Mouse (Mus musculus): ENCODE data around the gene Fbl. TPM values are rescaled to one million over a fixed set of nuclear protein-coding genes. Genes with fewer than 3 reads are reported as not detected.

The Fbl gene
- polyA plus RNA-seq (2012; rRNA removed): 116 and 129 TPM in 2 replicates

GRCm38 (mm10) chr7:28169489-28170422 is at the start of gene Fbl:
TSS of gene Fbl (plus strand) at chr7:28169710.

DNA sequence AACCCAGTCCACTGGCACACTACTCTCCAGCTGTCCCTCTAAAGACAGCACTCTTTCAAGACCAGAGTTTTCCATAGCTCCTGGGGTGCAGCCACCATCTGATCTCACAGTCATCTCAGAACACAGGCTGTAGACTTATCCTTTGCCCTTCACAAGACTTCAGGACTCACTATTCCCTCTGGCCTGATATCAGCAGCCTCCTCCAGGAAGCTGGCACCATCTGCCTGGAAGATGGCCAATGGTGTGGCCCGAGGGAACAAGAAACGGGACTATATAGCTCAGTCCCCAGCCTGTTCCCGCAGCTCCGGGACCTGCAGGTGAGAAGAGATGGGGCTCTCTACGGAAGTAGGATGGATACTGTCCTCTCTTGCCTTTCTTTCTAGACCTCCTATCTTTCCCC is 40.3 kb upstream of the Fbl start, which contains the start of gene 9530053A07Rik:
Gene 9530053A07Rik (plus strand): TSS at position 301 of the 400 bp plus-strand sequence.

DNA sequence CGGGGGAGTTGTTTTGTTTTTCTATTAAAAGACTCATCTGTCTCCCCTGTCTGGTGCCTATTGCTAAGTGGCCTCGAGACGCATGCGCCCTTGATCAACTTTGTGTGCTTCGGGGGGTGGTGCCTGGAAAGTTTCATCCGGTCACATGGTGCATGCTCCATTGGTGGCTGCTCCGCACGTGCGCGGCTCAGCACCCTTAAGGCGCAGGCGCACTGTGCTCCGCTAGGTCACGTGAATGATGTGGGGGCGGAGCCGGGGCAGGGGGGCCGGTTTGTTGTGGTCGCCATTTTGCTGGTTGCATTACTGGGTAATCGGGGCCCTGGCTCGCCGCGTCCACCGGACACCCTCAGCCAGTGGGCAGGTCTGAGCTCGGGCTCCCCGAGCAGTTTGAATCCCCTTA is 9.7 kb downstream of the Fbl start, which contains the start of gene Dyrk1b:
Gene Dyrk1b (plus strand): TSS at position 242 of the 400 bp plus-strand sequence.

Other genes starting within 250 kb of the Fbl start
- 0.73 and 0.93 TPM in 2 replicates for gene Zfp974, start 240.2 kb upstream of the Fbl start, polyA plus RNA-seq (2012; rRNA removed)
- 1.3 TPM in 2 replicates for gene Zfp780b, start 190.5 kb upstream of the Fbl start, polyA plus RNA-seq (2012; rRNA removed)
- gene Zfp850, start 155.6 kb upstream of the Fbl start, polyA plus RNA-seq (2012; rRNA removed): 0.45 and 0.56 TPM in 2 replicates
- gene Psmc4, start 119.6 kb upstream of the Fbl start, polyA plus RNA-seq (2012; rRNA removed): 68.3 and 74.1 TPM in 2 replicates
- gene Fcgbp, start 98.5 kb upstream of the Fbl start, polyA plus RNA-seq (2012; rRNA removed): 0.07 and 0.29 TPM in 2 replicates
- not detected in 2 replicates for gene 9530053A07Rik, start 40.2 kb upstream of the Fbl start, polyA plus RNA-seq (2012; rRNA removed)
- gene Dyrk1b, start 9.8 kb downstream of the Fbl start, polyA plus RNA-seq (2012; rRNA removed): 2.8 and 3.1 TPM in 2 replicates
- gene Eid2, start 98.2 kb downstream of the Fbl start, polyA plus RNA-seq (2012; rRNA removed): 2.4 and 2.5 TPM in 2 replicates
- 2.0 TPM in 2 replicates for gene Eid2b, start 108.0 kb downstream of the Fbl start, polyA plus RNA-seq (2012; rRNA removed)
- 0.02 TPM in 1 of 2 replicates, not detected in the other for gene Selenov, start 121.5 kb downstream of the Fbl start, polyA plus RNA-seq (2012; rRNA removed)
- gene Dll3, start 132.5 kb downstream of the Fbl start, polyA plus RNA-seq (2012; rRNA removed): 0.04 TPM in 1 of 2 replicates, not detected in the other
- 35.4 TPM in 2 replicates for gene Timm50, start 142.4 kb downstream of the Fbl start, polyA plus RNA-seq (2012; rRNA removed)
- 27.7 and 31.0 TPM in 2 replicates for gene Supt5, start 169.0 kb downstream of the Fbl start, polyA plus RNA-seq (2012; rRNA removed)
- gene Rps16, start 180.9 kb downstream of the Fbl start, polyA plus RNA-seq (2012; rRNA removed): 978 and 1,228 TPM in 2 replicates
- 2.9 and 3.2 TPM in 2 replicates for gene Plekhg2, start 202.9 kb downstream of the Fbl start, polyA plus RNA-seq (2012; rRNA removed)
- 15.1 and 24.5 TPM in 2 replicates for gene Zfp36, start 210.5 kb downstream of the Fbl start, polyA plus RNA-seq (2012; rRNA removed)
- gene Med29, start 223.0 kb downstream of the Fbl start, polyA plus RNA-seq (2012; rRNA removed): 20.6 and 21.0 TPM in 2 replicates
- gene Paf1, start 223.2 kb downstream of the Fbl start, polyA plus RNA-seq (2012; rRNA removed): 29.5 and 30.8 TPM in 2 replicates